Mouse (Mus musculus) heart, adult 2 months (tissue): ENCODE results near the gene Dqx1. TPM values are rescaled to one million over a fixed set of nuclear protein-coding genes. Genes with fewer than 3 reads are reported as not detected.

Source experiments
- DNase-seq, 2 experiments: peaks; one replicate each; pipeline ENCODE4 v3.0.0; 2021
- H3K27ac ChIP-seq: fragments of 200-600 bp; 2 replicates; pipeline ENCODE4 v1.8.1; 2022
- H3K27me3 ChIP-seq: fragments of 200-500 bp; 2 replicates; pipeline ENCODE4 v1.6.1; 2012; ENCODE audit warnings: mild to moderate bottlenecking, low read length, inconsistent platforms, mixed read lengths; ENCODE audit not compliant: control insufficient read depth, insufficient read depth
- H3K36me3 ChIP-seq: fragments of 200-500 bp; 2 replicates; pipeline ENCODE4 v1.6.1; 2012; ENCODE audit warnings: low read length, inconsistent platforms; ENCODE audit not compliant: control insufficient read depth, insufficient read depth
- H3K4me1 ChIP-seq: fragments of 200-500 bp; 2 replicates; pipeline ENCODE4 v1.6.1; 2011; ENCODE audit warnings: low read length; ENCODE audit not compliant: control insufficient read depth, insufficient read depth
- H3K4me3 ChIP-seq: fragments of 200-600 bp; 2 replicates; pipeline ENCODE4 v1.8.1; 2022
- H3K79me2 ChIP-seq: fragments of 200-500 bp; replicated peaks from 2 replicates; pipeline ENCODE4 v1.6.1; 2012; ENCODE audit warnings: mild to moderate bottlenecking, inconsistent platforms, low read length, moderate library complexity, mixed read lengths; ENCODE audit not compliant: control insufficient read depth, insufficient read depth
- H3K9ac ChIP-seq: fragments of 200-500 bp; 2 replicates; pipeline ENCODE4 v1.6.1; 2012; ENCODE audit warnings: low read depth, mild to moderate bottlenecking, control low read depth, inconsistent platforms, low read length, mixed read lengths
- CTCF ChIP-seq: fragments of 200-600 bp; IDR thresholded peaks from 2 replicates; pipeline ENCODE4 v1.8.1; 2022; ENCODE audit warnings: antibody characterized with exemption, mild to moderate bottlenecking, moderate library complexity
- EP300 ChIP-seq: fragments of 200-500 bp; IDR thresholded peaks from 2 replicates; pipeline ENCODE4 v1.6.1; 2011; ENCODE audit warnings: low read depth, low read length, control low read depth; ENCODE audit not compliant: insufficient read depth
- POLR2A ChIP-seq: fragments of 200-500 bp; IDR thresholded peaks from 2 replicates; pipeline ENCODE4 v1.6.1; 2011; ENCODE audit warnings: mild to moderate bottlenecking, low read depth, low read length, control low read depth; ENCODE audit not compliant: insufficient read depth
- WGBS: fragments of 180-500 bp; shearing (Covaris S2); methylation state at CpG from one replicate; pipeline ENCODE4 v1.1.7; 2018; 5-methylcytosine and 5-hydroxymethylcytosine counted together
- intact Hi-C: fragments of 180-260 bp; cut with DNase I; formaldehyde crosslinking; loops from one replicate; pipeline ENCODE4 v1.15.1; 2025
- polyA plus RNA-seq: library from polyadenylated mRNA; depleted of rRNA; stranded (reverse); fragments of >200 nt; gene quantifications from 2 replicates; pipeline ENCODE4 v1.2.3, GENCODE M21; 2012
- total RNA-seq, 2 experiments: library from RNA; stranded (reverse); gene quantifications; 2 replicates each; pipeline ENCODE4 v1.2.3; 2021

The Dqx1 gene
- total and polyA plus RNA-seq, 3 experiments = 0.65 to 1.4 (median 0.80) TPM

DNA sequence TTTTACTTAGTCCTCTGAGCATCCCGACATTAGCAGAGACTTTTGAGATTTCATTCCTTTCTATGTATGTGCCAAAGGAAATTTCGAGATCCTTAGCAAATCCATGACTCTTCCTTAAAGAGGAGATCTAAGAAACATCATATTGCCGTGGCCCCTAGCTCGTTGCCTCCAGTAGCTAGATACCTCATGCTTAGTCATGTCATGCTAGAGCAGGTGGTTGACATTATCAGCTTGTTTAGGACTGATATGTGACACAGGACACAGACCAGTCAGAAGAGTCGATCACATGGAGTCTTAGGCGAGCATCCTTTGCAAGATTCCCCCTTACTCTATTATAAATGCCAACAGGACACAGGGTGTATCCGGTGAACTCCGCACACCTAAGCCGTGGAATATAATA lies 34.6 kb upstream of the Dqx1 start:
- H3K9ac ChIP-seq = no peak overlapping the region
- H3K36me3 ChIP-seq = no peaks in the 10 kb centered on the region
- TF ChIP-seq EP300 (no peak), CTCF (no peak), POLR2A (no peak)
- no peak overlapping the region for H3K4me3 ChIP-seq
- H3K4me1 ChIP-seq = no peaks in the 10 kb centered on the region; the same call in 1 of the 2 replicates
- no peaks in the 10 kb centered on the region for H3K27me3 ChIP-seq
- no peak overlapping the region for H3K27ac ChIP-seq
- H3K79me2 ChIP-seq = no peaks in the 10 kb centered on the region
- 79% methylated on average over 9 of the region's 9 CpGs for WGBS
- no peak for DNase-seq
- intact Hi-C loops = no loop called here

DNA sequence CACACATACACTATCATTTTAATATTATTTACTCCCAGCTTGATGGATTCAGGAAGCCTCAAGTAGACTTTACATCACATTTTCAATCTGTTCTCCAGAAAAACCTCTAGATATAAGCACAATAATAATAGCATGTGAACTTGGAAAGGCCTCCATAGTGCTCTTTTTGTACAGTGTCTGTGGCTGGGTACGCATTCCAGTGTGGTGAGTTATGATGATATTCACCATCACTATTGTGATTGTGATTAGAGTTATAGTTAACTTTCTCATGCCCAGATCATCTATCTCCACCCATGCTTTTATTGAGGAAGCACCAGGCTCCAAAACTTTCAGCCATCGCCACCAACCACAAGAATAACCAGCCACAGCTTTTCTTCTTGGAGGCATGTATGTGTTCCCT lies 33.9 kb upstream of the Dqx1 start:
- H3K27me3 ChIP-seq = no peaks in the 10 kb centered on the region
- H3K36me3 ChIP-seq = no peaks in the 10 kb centered on the region
- 89% methylated on average over 2 of the region's 2 CpGs for WGBS
- H3K4me1 ChIP-seq = no peaks in the 10 kb centered on the region; the same call in 1 of the 2 replicates
- no peaks in the 10 kb centered on the region for H3K79me2 ChIP-seq
- TF ChIP-seq CTCF = no peak
- no peak for TF ChIP-seq EP300
- no peak for DNase-seq
- H3K27ac ChIP-seq = no peak overlapping the region
- H3K4me3 ChIP-seq = no peak overlapping the region
- H3K9ac ChIP-seq = no peak overlapping the region
- intact Hi-C loops = no loop called here

DNA sequence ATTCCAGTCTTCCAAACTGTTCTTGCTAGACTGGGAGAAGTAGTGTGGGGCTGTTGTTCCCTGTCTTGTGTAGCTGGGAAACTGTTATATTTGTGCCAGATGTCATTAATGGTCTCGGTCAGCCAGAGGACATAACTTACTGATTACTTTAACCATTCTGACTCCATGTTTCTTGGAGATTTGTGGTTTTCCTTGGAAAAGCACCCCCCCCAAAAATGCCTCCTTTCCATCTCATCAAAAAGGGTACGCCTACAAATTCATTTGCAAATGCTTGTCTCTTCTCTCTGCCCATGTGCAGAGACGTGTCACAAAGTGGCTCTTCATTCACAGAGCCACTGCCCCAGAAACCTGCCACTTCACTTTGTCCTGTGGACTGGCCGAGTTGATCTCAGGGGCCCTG lies 33.2 kb upstream of the Dqx1 start:
- Histone ChIP-seq H3K27ac (no peak overlapping the region), H3K27me3 (no peaks in the 10 kb centered on the region), H3K9ac (no peak overlapping the region), H3K79me2 (no peaks in the 10 kb centered on the region), H3K4me3 (no peak overlapping the region), H3K4me1 (no peaks in the 10 kb centered on the region; the same call in 1 of the 2 replicates), H3K36me3 (no peaks in the 10 kb centered on the region)
- DNase-seq = no peak
- WGBS = 70% methylated on average over 4 of the region's 4 CpGs
- intact Hi-C loops = no loop called here
- no peak for TF ChIP-seq CTCF
- no peak for TF ChIP-seq EP300
- no peak for TF ChIP-seq POLR2A

DNA sequence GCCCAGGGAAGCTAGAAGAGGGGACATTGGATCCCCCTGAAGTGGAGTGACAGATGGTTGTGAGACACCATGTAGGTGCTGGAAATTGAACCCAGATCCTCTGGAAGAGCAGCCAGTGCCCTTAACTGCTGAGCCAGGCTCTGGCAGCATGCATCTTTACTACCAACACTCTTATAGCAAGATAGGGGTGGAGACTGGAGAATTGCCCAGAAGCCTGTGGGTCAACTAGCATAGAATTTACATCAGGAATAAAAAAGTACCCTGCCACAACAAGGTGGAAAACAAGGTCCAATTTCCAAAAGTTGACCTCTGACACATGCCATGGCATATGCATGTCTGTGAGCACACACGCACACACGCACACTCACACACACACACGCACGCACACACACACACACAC lies 32.4 kb upstream of the Dqx1 start:
- no peak for TF ChIP-seq EP300
- no peak for TF ChIP-seq POLR2A
- TF ChIP-seq CTCF = no peak
- 95% methylated on average over 4 of the region's 4 CpGs for WGBS
- H3K36me3 ChIP-seq = no peaks in the 10 kb centered on the region
- no peak overlapping the region for H3K4me3 ChIP-seq
- no peaks in the 10 kb centered on the region for H3K79me2 ChIP-seq
- H3K4me1 ChIP-seq = no peaks in the 10 kb centered on the region; the same call in 1 of the 2 replicates
- H3K27me3 ChIP-seq = no peaks in the 10 kb centered on the region
- no peak overlapping the region for H3K9ac ChIP-seq
- DNase-seq = no peak
- intact Hi-C loops = no loop called here
- H3K27ac ChIP-seq = no peak overlapping the region

DNA sequence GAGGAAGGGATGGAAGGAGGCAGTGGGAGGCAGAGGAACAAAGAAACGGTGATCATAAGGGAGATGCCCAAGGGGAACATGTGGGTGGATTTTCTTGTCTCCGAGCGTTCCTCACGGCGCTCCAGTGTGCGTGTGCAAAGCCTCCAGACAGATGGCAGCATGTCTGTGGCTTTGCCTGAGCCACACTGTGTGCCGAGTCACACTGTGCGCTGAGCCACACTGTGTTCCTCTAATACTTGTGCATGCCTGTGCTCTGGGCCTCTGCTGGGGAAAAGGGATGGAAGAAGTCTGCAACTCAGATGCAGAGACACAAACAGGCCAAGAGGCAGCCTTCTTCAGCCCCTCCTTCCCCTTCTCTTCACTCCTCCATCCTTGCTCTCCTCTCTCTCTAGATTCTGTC lies 30.4 kb upstream of the Dqx1 start:
- no peak overlapping the region for H3K27ac ChIP-seq
- no peaks in the 10 kb centered on the region; the same call in 1 of the 2 replicates for H3K4me1 ChIP-seq
- 71% methylated on average over 8 of the region's 8 CpGs for WGBS
- H3K27me3 ChIP-seq = no peaks in the 10 kb centered on the region
- no peak overlapping the region for H3K9ac ChIP-seq
- intact Hi-C loops = no loop called here
- H3K4me3 ChIP-seq = no peak overlapping the region
- no peaks in the 10 kb centered on the region for H3K79me2 ChIP-seq
- DNase-seq = no peak
- no peak for TF ChIP-seq CTCF
- TF ChIP-seq EP300 = no peak
- no peak for TF ChIP-seq POLR2A
- H3K36me3 ChIP-seq = no peaks in the 10 kb centered on the region

DNA sequence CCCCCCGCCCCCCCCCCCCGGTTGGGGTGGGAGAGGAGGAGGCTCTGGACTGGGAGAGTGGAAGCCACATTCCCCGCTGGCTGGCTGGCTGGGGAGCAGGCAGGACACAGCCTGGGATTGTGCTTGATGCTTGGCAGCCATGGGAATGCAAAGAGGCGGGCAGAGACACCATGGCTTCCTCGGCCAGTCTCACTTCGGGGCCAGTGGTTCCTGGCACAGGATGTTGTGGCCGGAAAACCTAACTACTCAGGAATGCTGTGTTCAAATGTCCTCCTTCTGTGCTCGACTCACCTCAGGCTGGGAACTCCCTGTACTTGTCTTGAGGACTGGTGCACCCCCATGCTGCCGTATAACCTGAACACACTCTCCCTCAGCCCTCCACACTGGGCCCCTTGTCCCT lies 29.9 kb upstream of the Dqx1 start:
- Histone ChIP-seq H3K4me3 (no peak overlapping the region), H3K36me3 (no peaks in the 10 kb centered on the region), H3K27me3 (no peaks in the 10 kb centered on the region), H3K79me2 (no peaks in the 10 kb centered on the region), H3K4me1 (no peaks in the 10 kb centered on the region; the same call in 1 of the 2 replicates), H3K27ac (no peak overlapping the region), H3K9ac (no peak overlapping the region)
- WGBS = 28% methylated on average over 8 of the region's 9 CpGs
- no peak for TF ChIP-seq POLR2A
- TF ChIP-seq EP300 = no peak
- no peak for TF ChIP-seq CTCF
- intact Hi-C loops = no loop called here
- no peak for DNase-seq
